Mouse (Mus musculus) layer of hippocampus, adult 2 months (tissue): ENCODE measurements at regions not wholly inside any gene's neighbourhood (a gene's known extent, or its start where the extent isn't known, plus 50 kb on each side); places are given as distances from the start of the nearest gene placed in this dataset.

Experiments
- DNase-seq, 2 experiments: peaks; one replicate each; pipeline ENCODE4 v3.0.0; 2022; ENCODE audit warnings: low spot score in 2 of 2
- H3K27ac ChIP-seq: fragments of 200-600 bp; 2 replicates; pipeline ENCODE4 v1.8.1; 2022
- H3K4me3 ChIP-seq: fragments of 200-600 bp; 2 replicates; pipeline ENCODE4 v1.8.1; 2022; ENCODE audit warnings: mild to moderate bottlenecking
- CTCF ChIP-seq: fragments of 200-600 bp; conservative IDR thresholded peaks from 2 replicates; pipeline ENCODE4 v1.8.1; 2022; ENCODE audit warnings: antibody characterized with exemption, mild to moderate bottlenecking, moderate library complexity

DNA sequence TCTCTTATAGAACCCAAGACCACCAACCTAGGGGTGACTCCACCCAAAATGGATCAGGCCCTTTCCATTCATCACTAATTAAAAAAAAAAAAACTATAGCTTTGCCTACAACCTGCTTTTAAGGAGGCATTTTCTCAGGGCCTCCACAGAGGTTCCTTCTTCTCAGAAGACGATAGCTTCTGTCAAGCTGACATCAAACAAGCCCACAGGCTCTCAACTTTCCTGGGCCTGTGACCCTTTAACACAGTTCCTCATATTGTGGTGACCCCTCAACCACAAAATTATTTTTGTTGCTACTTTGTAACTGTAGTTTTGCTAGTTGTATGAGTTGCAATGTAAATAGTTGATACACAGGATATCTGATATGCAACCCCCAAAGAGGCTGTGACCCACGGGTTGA lies 96.0 kb upstream of the Map4k3 start:
- Histone ChIP-seq H3K4me3 (no peak overlapping the region), H3K27ac (no peak overlapping the region)
- TF ChIP-seq CTCF, result no peak
- no peak for DNase-seq

GRCm38 (mm10) chr17:80820888-80821287 lies 92.6 kb upstream of the Map4k3 start:
- DNase-seq, result no peak
- Histone ChIP-seq H3K27ac (no peak overlapping the region), H3K4me3 (no peak overlapping the region)
- no peak for TF ChIP-seq CTCF

GRCm38 (mm10) chr17:80818477-80819028 lies 90.3 kb upstream of the Map4k3 start:
- Histone ChIP-seq H3K4me3 (no peak overlapping the region), H3K27ac (no peak overlapping the region)
- no peak for DNase-seq
- TF ChIP-seq CTCF, result no peak

DNA sequence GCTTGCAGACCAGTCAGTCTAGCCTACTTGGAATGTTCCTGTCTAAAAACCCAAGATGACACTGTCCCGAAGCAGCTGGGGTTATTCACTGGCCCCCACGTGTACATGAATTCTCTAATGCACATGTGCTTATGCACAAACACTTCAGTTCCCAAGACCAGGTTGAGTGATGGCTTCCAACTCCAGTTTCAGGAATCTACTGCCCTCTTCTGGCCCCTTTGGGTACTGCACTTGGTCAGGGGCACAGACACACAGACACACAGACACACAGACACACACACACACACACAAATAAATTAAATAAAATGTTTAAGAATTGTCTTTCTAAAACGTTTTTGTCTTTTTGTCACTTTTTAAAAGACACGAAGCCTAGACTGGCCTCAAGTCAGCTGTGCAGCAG lies 87.5 kb upstream of the Map4k3 start:
- no peak for DNase-seq
- Histone ChIP-seq H3K27ac (no peak overlapping the region), H3K4me3 (no peak overlapping the region)
- peak; percentile 68 for TF ChIP-seq CTCF

DNA sequence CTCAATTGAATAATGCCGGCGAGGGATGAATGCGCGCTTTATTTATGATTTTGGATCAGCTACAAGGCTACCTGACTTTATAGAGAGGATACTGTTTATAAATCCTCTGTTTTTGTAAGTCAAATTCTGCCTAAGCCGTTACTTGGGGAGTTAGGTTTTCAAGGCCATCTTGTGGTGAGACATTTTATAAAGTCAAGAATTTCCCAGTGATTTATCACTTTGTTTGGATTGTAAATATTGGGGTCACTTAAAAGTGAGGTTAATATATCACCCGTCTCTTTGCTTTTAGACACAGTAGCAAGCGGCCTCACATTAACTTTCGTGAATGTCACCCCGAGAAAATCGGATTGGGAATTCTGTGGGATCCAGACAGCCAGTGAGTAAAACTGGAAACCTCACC lies 84.9 kb upstream of the Map4k3 start:
- no peak overlapping the region for H3K27ac ChIP-seq
- peak; percentile 63 for TF ChIP-seq CTCF
- no peak overlapping the region for H3K4me3 ChIP-seq
- no peak for DNase-seq

DNA sequence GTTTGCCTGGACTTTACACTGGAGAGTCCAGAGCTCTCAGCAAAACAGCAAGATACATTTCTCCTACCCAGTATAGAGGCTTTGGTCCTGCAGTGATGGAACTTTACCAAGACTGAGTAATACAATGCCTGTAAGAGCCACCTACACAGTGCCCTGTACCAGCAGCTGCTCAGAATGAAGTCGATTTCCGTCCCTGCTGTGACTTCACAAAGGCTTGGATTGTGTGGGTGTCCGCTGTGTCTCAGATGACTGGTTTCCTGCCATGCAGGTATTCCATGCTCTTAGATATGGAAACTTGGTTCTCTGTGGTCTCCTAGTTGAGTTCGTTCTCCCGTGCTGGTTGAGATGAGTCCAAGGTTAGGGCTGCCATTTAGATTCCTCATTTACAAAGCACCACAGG lies 81.0 kb upstream of the Map4k3 start:
- TF ChIP-seq CTCF, result no peak
- Histone ChIP-seq H3K27ac (peak overlapping the region; percentile 36; the same call in 1 of the 2 replicates), H3K4me3 (no peak overlapping the region)
- peak in 1 of 2 experiments; percentile 54 for DNase-seq

DNA sequence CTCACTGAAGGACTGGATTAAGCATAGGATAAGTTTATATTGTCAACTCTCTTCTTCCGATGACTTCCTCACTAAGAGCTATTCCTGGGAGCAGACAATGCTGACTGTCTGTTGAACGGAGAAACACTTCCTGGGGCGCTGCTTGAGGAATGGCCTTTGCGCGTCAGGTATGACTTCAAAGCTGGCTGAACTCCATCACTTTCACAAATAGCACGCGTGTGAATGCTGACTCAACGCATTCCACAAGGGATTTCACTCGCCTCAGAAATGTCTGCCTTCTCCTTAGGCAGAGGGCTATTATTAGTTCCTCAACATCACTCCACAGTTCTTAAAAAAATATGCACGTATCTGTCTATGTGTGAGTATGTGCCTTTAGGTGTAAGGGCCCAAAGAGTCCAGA lies 79.8 kb upstream of the Map4k3 start:
- no peak for DNase-seq
- no peak for TF ChIP-seq CTCF
- H3K27ac ChIP-seq, result no peak overlapping the region
- H3K4me3 ChIP-seq, result no peak overlapping the region

DNA sequence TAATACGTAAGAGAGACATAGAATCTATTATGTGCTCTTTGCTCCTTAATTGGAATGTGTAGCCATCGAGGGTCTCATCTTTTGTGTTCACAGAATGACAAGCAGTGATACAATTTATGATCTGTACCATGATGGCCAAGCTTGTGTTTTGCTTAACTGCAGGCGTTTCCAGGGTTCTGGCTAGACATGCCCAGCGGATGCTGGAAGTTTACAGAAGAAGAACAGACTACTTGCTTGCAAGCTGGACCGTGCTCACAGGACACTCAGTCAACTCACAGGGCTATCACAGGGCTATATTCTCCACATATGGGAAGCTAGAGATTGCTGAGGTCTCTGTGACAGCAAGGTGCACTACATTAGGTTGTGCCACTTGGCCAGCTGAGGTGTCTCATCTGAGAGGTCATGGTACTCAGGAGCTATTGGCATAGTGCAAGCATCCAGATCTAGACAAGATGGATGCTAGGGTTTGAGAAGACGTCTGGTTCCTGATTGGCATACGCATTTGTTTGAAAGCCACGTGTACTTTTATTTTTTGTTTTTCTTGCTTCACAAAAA lies 75.2 kb upstream of the Map4k3 start:
- Histone ChIP-seq H3K27ac (no peak overlapping the region), H3K4me3 (no peak overlapping the region)
- DNase-seq, result no peak
- TF ChIP-seq CTCF, result no peak

- DNase-seq, result no peak
- TF ChIP-seq CTCF, result no peak
- Histone ChIP-seq H3K4me3 (no peak overlapping the region), H3K27ac (peak overlapping the region; percentile 84)
Observed at GRCm38 (mm10) chr17:80802622-80803021, 74.3 kb upstream of the Map4k3 start.

DNA sequence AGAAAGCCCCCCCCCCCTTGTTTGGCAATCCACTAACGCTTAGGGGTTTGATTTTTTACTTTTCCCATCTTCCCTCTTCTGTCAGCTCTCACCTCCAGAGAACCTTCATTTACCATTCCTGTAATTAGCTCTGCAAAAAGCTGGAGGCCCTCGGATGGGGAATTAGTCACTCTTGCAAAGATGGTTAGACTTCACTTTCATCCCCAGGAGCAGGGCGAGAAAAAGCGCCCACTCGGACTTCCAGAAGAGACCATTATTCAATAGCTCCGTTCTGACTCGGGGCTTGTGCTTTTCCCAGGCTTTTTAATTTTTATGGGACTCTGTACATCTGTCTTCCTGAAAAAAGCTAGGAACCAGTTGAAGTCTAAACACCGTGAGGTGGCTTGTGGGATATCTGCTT lies 73.7 kb upstream of the Map4k3 start:
- no peak for DNase-seq
- Histone ChIP-seq H3K4me3 (peak overlapping the region; percentile 37), H3K27ac (peak overlapping the region; percentile 84)
- no peak for TF ChIP-seq CTCF

DNA sequence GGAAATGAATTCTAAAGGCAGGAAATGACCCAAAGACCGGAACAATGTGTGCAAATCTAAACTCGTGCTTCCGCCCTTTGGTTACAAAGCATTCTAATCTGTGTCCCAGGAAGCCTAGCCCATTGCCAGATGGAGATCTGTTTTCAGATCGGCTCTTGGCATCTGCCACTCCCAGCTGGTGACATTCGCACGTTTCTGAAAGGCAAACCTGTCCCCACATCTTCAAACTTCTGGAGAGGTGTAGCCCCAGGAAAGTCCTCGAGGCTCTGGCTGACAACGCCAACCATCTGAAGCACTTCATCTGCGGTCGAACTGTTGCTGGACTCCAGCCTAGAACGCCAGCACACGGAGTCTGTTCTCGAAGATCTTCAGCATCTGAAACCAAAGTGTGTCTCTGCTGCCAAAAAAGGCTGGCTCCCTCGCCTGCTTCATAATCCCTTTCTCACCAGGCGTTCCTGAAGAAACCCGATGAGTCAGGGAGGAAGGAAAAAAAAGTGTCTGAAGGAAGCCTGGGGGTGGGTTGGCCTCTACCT lies 73.2 kb upstream of the Map4k3 start:
- H3K27ac ChIP-seq, result peak overlapping the region; percentile 84
- no peak for TF ChIP-seq CTCF
- H3K4me3 ChIP-seq, result peak overlapping the region; percentile 37
- DNase-seq, result peak; percentile 71 to 86

GRCm38 (mm10) chr17:80800877-80801276 lies 72.6 kb upstream of the Map4k3 start:
- DNase-seq, result no peak
- H3K4me3 ChIP-seq, result peak overlapping the region; percentile 30; the same call in 1 of the 2 replicates
- peak overlapping the region; percentile 84 for H3K27ac ChIP-seq
- no peak for TF ChIP-seq CTCF

DNA sequence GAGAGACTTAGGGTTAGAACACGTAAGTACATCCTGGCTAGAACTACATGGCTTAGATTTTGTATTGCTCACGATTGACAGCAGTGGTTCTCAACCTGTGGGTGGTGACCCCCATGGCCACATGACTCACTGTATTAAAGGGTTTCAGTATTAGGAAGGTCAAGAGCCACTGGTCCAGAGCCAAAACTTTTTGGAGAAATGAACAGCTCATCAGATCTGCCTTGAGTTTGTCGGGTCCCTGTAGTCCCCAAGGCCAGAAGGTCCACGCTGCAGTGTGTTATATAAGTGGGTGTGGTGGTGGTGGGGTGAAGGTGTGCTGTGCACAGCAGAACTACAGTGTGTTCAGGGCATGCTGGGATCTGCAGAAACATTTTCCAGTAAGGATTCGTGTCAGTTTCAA lies 72.2 kb upstream of the Map4k3 start:
- DNase-seq, result no peak
- Histone ChIP-seq H3K27ac (peak overlapping the region; percentile 84), H3K4me3 (no peak overlapping the region)
- no peak for TF ChIP-seq CTCF

DNA sequence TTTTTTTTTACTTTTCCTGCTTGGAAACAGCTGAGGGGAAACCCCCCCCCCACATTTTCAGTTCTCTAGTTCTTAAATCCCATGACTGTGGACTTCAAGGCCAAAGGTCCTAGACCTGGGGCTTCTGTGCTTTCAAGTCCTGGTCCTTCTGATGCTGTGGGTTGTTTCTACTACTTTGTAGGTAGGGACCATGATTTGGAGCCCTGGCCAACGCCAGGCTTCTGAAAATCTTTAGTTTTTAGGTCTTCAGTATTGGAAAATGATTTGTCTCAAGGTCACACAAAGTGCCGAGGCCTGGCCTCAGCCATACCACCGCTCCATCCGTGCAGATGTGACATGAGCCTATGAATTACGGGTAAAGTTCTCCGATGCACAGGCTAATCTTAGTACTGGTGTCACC lies 70.8 kb upstream of the Map4k3 start:
- Histone ChIP-seq H3K4me3 (no peak overlapping the region), H3K27ac (no peak overlapping the region; the same call in 1 of the 2 replicates)
- no peak for TF ChIP-seq CTCF
- DNase-seq, result no peak
